8 mouse cellular contexts compared by ENCODE assay signal in genomic region chr12:113074329-113075062, GRCm38 (mm10). TPM values are rescaled to one million over a fixed set of nuclear protein-coding genes. Genes with fewer than 3 reads are reported as not detected.
A peak's percentile ranks its signal among the peaks of the same experiment; 100 is the strongest.
DNase-seq lines count a peak whose midpoint lies in the region; ATAC-seq and TF ChIP-seq lines count a peak whose summit lies in the region.

Tex22 (plus strand) TSS chr12:113074502.

- TF ChIP-seq EP300 in CH12.LX (IDR thresholded peaks at IDR 0.05; ENCODE audit: low read length), result no peak

- intact Hi-C loops in heart, postnatal 10 days (cut with DNase I), result loop anchor here (2.0 to 10.0 kb wide), 3 partner anchors 70 to 200 kb away; no protein-coding TSS in a partner anchor

- in situ Hi-C loops in CH12.LX (cut with MboI; ENCODE audit: low pct_ligation_motif_present, low pct_unique_long_range_greater_than_20kb, low sequenced_read_pairs), result loop anchor here (5.0 kb wide), 1 partner anchor 33 kb away; no protein-coding TSS in a partner anchor

- H3K9ac ChIP-seq in CH12.LX (ENCODE audit: insufficient read depth, low read depth), result peak within 1 kb of the TSS; percentile 68
- H3K9ac ChIP-seq in forebrain, embryonic 14.5 days (ENCODE audit: low read length), result peak within 1 kb of the TSS; percentile 77
- peak within 1 kb of the TSS; percentile 63 for H3K9ac ChIP-seq in liver, embryonic 16.5 days (ENCODE audit: low read depth, low read length)
- peak within 1 kb of the TSS; percentile 84 for H3K9ac ChIP-seq in neural tube, embryonic 13.5 days

- no peaks in the 10 kb centered on the region for H3K27me3 ChIP-seq in CH12.LX (replicated peaks)
- H3K27me3 ChIP-seq in forebrain, embryonic 14.5 days (replicated peaks; ENCODE audit: control insufficient read depth, insufficient read depth, low read length), result no peaks in the 10 kb centered on the region
- no peaks in the 10 kb centered on the region; the same call in 1 of the 2 replicates for H3K27me3 ChIP-seq in liver, embryonic 16.5 days (ENCODE audit: control insufficient read depth, insufficient read depth, low read depth, low read length)
- no peaks in the 10 kb centered on the region for H3K27me3 ChIP-seq in neural tube, embryonic 13.5 days

- H3K4me1 ChIP-seq in CH12.LX (ENCODE audit: control insufficient read depth in 1 of 2, insufficient read depth in 2 of 2), result peaks cover 16 to 29% of the 10 kb centered on the region in 2 experiments
- H3K4me1 ChIP-seq in forebrain, embryonic 14.5 days (ENCODE audit: control insufficient read depth, insufficient read depth, low read length), result peaks cover 14% of the 10 kb centered on the region; the same call in 1 of the 2 replicates
- H3K4me1 ChIP-seq in liver, embryonic 16.5 days (ENCODE audit: control insufficient read depth, low read depth, low read length), result peaks cover 26% of the 10 kb centered on the region
- peaks cover 25% of the 10 kb centered on the region for H3K4me1 ChIP-seq in neural tube, embryonic 13.5 days (replicated peaks)

- no peaks in the 10 kb centered on the region for H3K9me3 ChIP-seq in CH12.LX (replicated peaks; ENCODE audit: low read length)
- no peaks in the 10 kb centered on the region for H3K9me3 ChIP-seq in forebrain, embryonic 14.5 days (replicated peaks; ENCODE audit: control insufficient read depth, low read length)
- H3K9me3 ChIP-seq in liver, embryonic 16.5 days (replicated peaks; ENCODE audit: control insufficient read depth, low read length), result no peaks in the 10 kb centered on the region
- no peaks in the 10 kb centered on the region for H3K9me3 ChIP-seq in neural tube, embryonic 13.5 days

- H3K4me3 ChIP-seq in CH12.LX (replicated peaks in 1 of 3; ENCODE audit: low read depth in 2 of 3, low read length in 2 of 3, poor library complexity in 1 of 3), result peak within 1 kb of the TSS; percentile 56 to 81 (median 72)
- peak within 1 kb of the TSS; percentile 42 for H3K4me3 ChIP-seq in forebrain, embryonic 14.5 days (ENCODE audit: low read depth, low read length)
- H3K4me3 ChIP-seq in liver, embryonic 16.5 days (ENCODE audit: low read depth, low read length), result peak within 1 kb of the TSS; percentile 59
- H3K4me3 ChIP-seq in neural tube, embryonic 13.5 days, result peak within 1 kb of the TSS; percentile 50

- peak; percentile 89 for TF ChIP-seq POLR2A in CH12.LX (IDR thresholded peaks at IDR 0.05; ENCODE audit: low read depth, low read length)

- ATAC-seq in forebrain, embryonic 14.5 days, result peak; percentile 95
- ATAC-seq in liver, embryonic 16.5 days (ENCODE audit: low read depth), result peak; percentile 83
- ATAC-seq in neural tube, embryonic 13.5 days (ENCODE audit: low read depth), result peak; percentile 93

- H3K79me2 ChIP-seq in CH12.LX (replicated peaks; ENCODE audit: control insufficient read depth, extremely low read depth, insufficient read depth, poor library complexity, severe bottlenecking), result no peaks in the 10 kb centered on the region

- peak within 1 kb of the TSS; percentile 65 for H3K27ac ChIP-seq in CH12.LX (ENCODE audit: insufficient read depth, low read depth)
- peak within 1 kb of the TSS; percentile 93 for H3K27ac ChIP-seq in forebrain, embryonic 14.5 days (ENCODE audit: low read depth, low read length)
- peak within 1 kb of the TSS; percentile 62 for H3K27ac ChIP-seq in liver, embryonic 16.5 days (ENCODE audit: low read length)
- peak within 1 kb of the TSS; percentile 98 for H3K27ac ChIP-seq in neural tube, embryonic 13.5 days (replicated peaks)

- peak; percentile 64 for DNase-seq in CH12.LX (ENCODE audit: extremely low read depth)
- DNase-seq in cerebellum, adult 11 months, result peak; percentile 88
- DNase-seq in forebrain, embryonic 14.5 days (ENCODE audit: low spot score), result peak; percentile 91
- peak; percentile 91 for DNase-seq in heart, postnatal 10 days
- DNase-seq in large intestine, adult 2 months (ENCODE audit: low read depth, low spot score), result peak; percentile 54
- peak; percentile 78 for DNase-seq in telencephalon, adult 2 months (ENCODE audit: low read depth, low spot score)

- no peak for TF ChIP-seq RAD21 in CH12.LX (IDR thresholded peaks at IDR 0.05; ENCODE audit: low read depth, low read length)

- peak within 1 kb of the TSS; percentile 75 for H3K4me2 ChIP-seq in CH12.LX (ENCODE audit: insufficient read depth, low read depth, poor library complexity, severe bottlenecking)
- H3K4me2 ChIP-seq in forebrain, embryonic 14.5 days (ENCODE audit: low read length), result peak within 1 kb of the TSS; percentile 96
- H3K4me2 ChIP-seq in liver, embryonic 16.5 days (ENCODE audit: low read depth, low read length), result peak within 1 kb of the TSS; percentile 87
- H3K4me2 ChIP-seq in neural tube, embryonic 13.5 days, result peak within 1 kb of the TSS; percentile 95

- peaks cover 0 to 27% of the 10 kb centered on the region in 2 experiments for H3K36me3 ChIP-seq in CH12.LX (replicated peaks in 1 of 2; ENCODE audit: control insufficient read depth in 1 of 2, insufficient read depth in 1 of 2, low read length in 1 of 2)
- H3K36me3 ChIP-seq in forebrain, embryonic 14.5 days (ENCODE audit: control insufficient read depth, insufficient read depth, low read length), result peaks cover 26% of the 10 kb centered on the region
- H3K36me3 ChIP-seq in liver, embryonic 16.5 days (ENCODE audit: control insufficient read depth, insufficient read depth), result peaks cover 7% of the 10 kb centered on the region
- peaks cover 28% of the 10 kb centered on the region for H3K36me3 ChIP-seq in neural tube, embryonic 13.5 days

- TF ChIP-seq CTCF in CH12.LX (conservative IDR thresholded peaks at IDR 0.05 in 1 of 2, IDR thresholded peaks at IDR 0.05 in 1 of 2; ENCODE audit: low read depth in 2 of 2, low read length in 2 of 2), result no peak

- dilution Hi-C loops in CH12.LX (cut with MboI; ENCODE audit: extremely low pct_ligation_motif_present, extremely low pct_unique_long_range_greater_than_20kb, low sequenced_read_pairs), result no loop called here

- 2% methylated on average over 32 of the region's 32 CpGs for WGBS in forebrain, embryonic 14.5 days
- WGBS in large intestine, adult 2 months, result 2% methylated on average over 32 of the region's 32 CpGs
- 3% methylated on average over 32 of the region's 32 CpGs for WGBS in liver, embryonic 16.5 days (ENCODE audit: insufficient replicate concordance)
- WGBS in neural tube, embryonic 13.5 days, result 3% methylated on average over 32 of the region's 32 CpGs

TF ChIP-seq in CH12.LX, 34 proteins besides CTCF, POLR2A, EP300 and RAD21 (continues in another document):
- no peak for TF ChIP-seq ETS1 (conservative IDR thresholded peaks at IDR 0.05; ENCODE audit: low read depth, low read length)
- peak; percentile 76 for TF ChIP-seq TBP (conservative IDR thresholded peaks at IDR 0.05; ENCODE audit: low read depth, low read length)
- peak; percentile 39; the same call in 1 of the 2 replicates for TF ChIP-seq BHLHE40 (IDR thresholded peaks at IDR 0.05; ENCODE audit: low read depth, low read length)
- no peak for TF ChIP-seq USF1 (IDR thresholded peaks at IDR 0.05; ENCODE audit: low read depth, low read length)
- TF ChIP-seq NRF1 (IDR thresholded peaks at IDR 0.05; ENCODE audit: low read depth, low read length), result peak; percentile 86
- TF ChIP-seq ZC3H11A (IDR thresholded peaks at IDR 0.05; ENCODE audit: low read depth, low read length), result no peak
- no peak for TF ChIP-seq MAZ (IDR thresholded peaks at IDR 0.05; ENCODE audit: low read depth, low read length)
- TF ChIP-seq POLR2AphosphoS2 (IDR thresholded peaks at IDR 0.05; ENCODE audit: low read depth, low read length), result no peak
- TF ChIP-seq GABPA (IDR thresholded peaks at IDR 0.05; ENCODE audit: insufficient replicate concordance, low read depth, low read length), result no peak
- 0 out of 2 replicates have a peak, but pooled peaks have one; percentile 24 for TF ChIP-seq MEF2A (IDR thresholded peaks at IDR 0.05; ENCODE audit: borderline replicate concordance, low read depth, low read length)
- no peak for TF ChIP-seq E2F4 (IDR thresholded peaks at IDR 0.05; ENCODE audit: insufficient replicate concordance, low read depth, low read length)
- no peak for TF ChIP-seq MAFK (IDR thresholded peaks at IDR 0.05; ENCODE audit: insufficient replicate concordance, low read length)
- peak; percentile 61; the same call in 1 of the 2 replicates for TF ChIP-seq TCF12 (IDR thresholded peaks at IDR 0.05; ENCODE audit: low read depth, low read length)
- peak; percentile 92 for TF ChIP-seq MAX (IDR thresholded peaks at IDR 0.05; ENCODE audit: low read length)
- TF ChIP-seq NELFE (IDR thresholded peaks at IDR 0.05; ENCODE audit: low read depth, low read length), result peak; percentile 68
- TF ChIP-seq SIN3A (IDR thresholded peaks at IDR 0.05; ENCODE audit: low read length), result peak; percentile 73
- TF ChIP-seq ZNF384 (IDR thresholded peaks at IDR 0.05; ENCODE audit: low read depth, low read length), result no peak
- no peak for TF ChIP-seq KAT2A (IDR thresholded peaks at IDR 0.05; ENCODE audit: insufficient replicate concordance, low read length)
- peak; percentile 55 for TF ChIP-seq HCFC1 (IDR thresholded peaks at IDR 0.05; ENCODE audit: low read depth, low read length)
- no peak for TF ChIP-seq UBTF (IDR thresholded peaks at IDR 0.05; ENCODE audit: low read depth, low read length)
- TF ChIP-seq CHD2 (IDR thresholded peaks at IDR 0.05; ENCODE audit: low read length), result no peak
- TF ChIP-seq ZMIZ1 (IDR thresholded peaks at IDR 0.05; ENCODE audit: low read depth, low read length), result peak; percentile 72
- TF ChIP-seq MXI1 (IDR thresholded peaks at IDR 0.05; ENCODE audit: low read depth, low read length), result peak; percentile 83
- TF ChIP-seq JUND (conservative IDR thresholded peaks at IDR 0.05; ENCODE audit: low read depth, low read length), result no peak
- TF ChIP-seq ZKSCAN1 (IDR thresholded peaks at IDR 0.05; ENCODE audit: borderline replicate concordance, low read depth, low read length), result no peak
- peak; percentile 81 for TF ChIP-seq ELF1 (IDR thresholded peaks at IDR 0.05; ENCODE audit: low read depth, low read length)
- no peak for TF ChIP-seq SMC3 (IDR thresholded peaks at IDR 0.05; ENCODE audit: low read depth, low read length)
- peak; percentile 96 for TF ChIP-seq MYC (IDR thresholded peaks at IDR 0.05; ENCODE audit: low read depth, low read length)
- TF ChIP-seq JUN (IDR thresholded peaks at IDR 0.05; ENCODE audit: insufficient read depth, low read depth, low read length), result no peak

RNA-seq across cellular contexts. Expression of gene Tex22, which starts in this region (rescaled TPM):
- total RNA-seq in CH12.LX (2012; rRNA removed) (0.21 and 0.55 TPM in 2 replicates), CH12.LX (2014; rRNA removed) (not detected in 2 replicates)
- polyA plus RNA-seq in CH12.LX (2012; ENCODE audit: insufficient read length, low read depth), result not detected in 2 replicates
- not detected in 2 replicates for polyA plus RNA-seq in forebrain, embryonic 14.5 days (2014; fragmentation: Nextera tagmentation; extraction: Ambion mirVana)
- total RNA-seq in heart, postnatal 10 days (2021), result under 1 TPM in 1 of 2 experiments, not detected in 1; 0.41 TPM
- polyA plus RNA-seq in large intestine, adult 2 months (2012; rRNA removed), result 0.14 and 0.29 TPM in 2 replicates
- not detected in 2 replicates for polyA plus RNA-seq in liver, embryonic 16.5 days (2015; fragmentation: Nextera tagmentation; extraction: Ambion mirVana)
- polyA plus RNA-seq in neural tube, embryonic 13.5 days (2015; fragmentation: Nextera tagmentation; extraction: Ambion mirVana), result not detected in 2 replicates

Comparison
In these comparisons a context has a peak if more than half of its experiments do, and no peak if none do; other contexts are left out.
1. Peak in every context shown above with its lines: DNase-seq, ATAC-seq, H3K4me3 ChIP-seq and H3K27ac ChIP-seq.
2. Peak in DNase-seq, H3K4me3 ChIP-seq, H3K27ac ChIP-seq, H3K9ac ChIP-seq and H3K4me2 ChIP-seq in CH12.LX; RNA of the gene not detected or under 1 TPM.
3. Peak in DNase-seq, ATAC-seq, H3K4me3 ChIP-seq, H3K27ac ChIP-seq, H3K9ac ChIP-seq and H3K4me2 ChIP-seq in forebrain, embryonic 14.5 days; RNA of the gene not detected or under 1 TPM.
4. Peak in DNase-seq in heart, postnatal 10 days; RNA of the gene not detected or under 1 TPM.
5. Peak in DNase-seq in large intestine, adult 2 months; RNA of the gene not detected or under 1 TPM.
6. Peak in ATAC-seq, H3K4me3 ChIP-seq, H3K27ac ChIP-seq, H3K9ac ChIP-seq and H3K4me2 ChIP-seq in liver, embryonic 16.5 days; RNA of the gene not detected or under 1 TPM.
7. Peak in ATAC-seq, H3K4me3 ChIP-seq, H3K27ac ChIP-seq, H3K9ac ChIP-seq and H3K4me2 ChIP-seq in neural tube, embryonic 13.5 days; RNA of the gene not detected or under 1 TPM.